Mouse (Mus musculus) liver, embryonic 16.5 days (tissue): ENCODE data around the gene Amdhd2. TPM values are rescaled to one million over a fixed set of nuclear protein-coding genes. Genes with fewer than 3 reads are reported as not detected.

Experiments used
- ATAC-seq: fragments of 200-750 bp; cut with Nextera tagmentation; 2 replicates; pipeline ENCODE4 v1.8.0; 2017; ENCODE audit warnings: low read depth, mild to moderate bottlenecking, moderate number of reproducible peaks, moderate library complexity
- H3K27ac ChIP-seq: fragments of 300-500 bp; sonication (generic); 2 replicates; pipeline ENCODE4 v1.5.1; 2014; ENCODE audit warnings: mild to moderate bottlenecking, low read length
- H3K27me3 ChIP-seq: fragments of 300-500 bp; sonication (generic); 2 replicates; pipeline ENCODE4 v1.6.1; 2014; ENCODE audit warnings: low read depth, low read length, mixed read lengths; ENCODE audit not compliant: control insufficient read depth, insufficient read depth
- H3K36me3 ChIP-seq: fragments of 300-500 bp; sonication (generic); 2 replicates; pipeline ENCODE4 v1.6.1; 2014; ENCODE audit warnings: mild to moderate bottlenecking; ENCODE audit not compliant: control insufficient read depth, insufficient read depth
- H3K4me1 ChIP-seq: fragments of 300-500 bp; sonication (generic); 2 replicates; pipeline ENCODE4 v1.6.1; 2014; ENCODE audit warnings: low read depth, low read length, mixed read lengths; ENCODE audit not compliant: control insufficient read depth
- H3K4me2 ChIP-seq: fragments of 300-500 bp; sonication (generic); 2 replicates; pipeline ENCODE4 v1.6.1; 2014; ENCODE audit warnings: low read depth, low read length, mixed read lengths
- H3K4me3 ChIP-seq: fragments of 300-500 bp; sonication (generic); 2 replicates; pipeline ENCODE4 v1.5.1; 2014; ENCODE audit warnings: low read depth, mild to moderate bottlenecking, low read length
- H3K9ac ChIP-seq: fragments of 300-500 bp; sonication (generic); 2 replicates; pipeline ENCODE4 v1.6.1; 2014; ENCODE audit warnings: low read depth, low read length
- H3K9me3 ChIP-seq: fragments of 300-500 bp; sonication (generic); replicated peaks from 2 replicates; pipeline ENCODE4 v1.6.1; 2016; ENCODE audit warnings: low read length; ENCODE audit not compliant: control insufficient read depth
- WGBS: fragments of 180-500 bp; shearing (Covaris S2); extraction: QIAGEN DNeasy Blood & Tissue Kit; methylation state at CpG from one replicate; pipeline ENCODE4 v1.1.7; 2014; ENCODE audit not compliant: insufficient replicate concordance; 5-methylcytosine and 5-hydroxymethylcytosine counted together
- polyA plus RNA-seq: library from polyadenylated mRNA; unstranded; fragments of >200 nt; fragmentation: Nextera tagmentation; extraction: Ambion mirVana; gene quantifications from 2 replicates; pipeline ENCODE4 v1.2.1, GENCODE M21; 2015

The Amdhd2 gene
- polyA plus RNA-seq: 20.7 and 25.0 TPM in 2 replicates

GRCm38 (mm10) chr17:24163176-24163962 is at the start of gene Amdhd2:
Amdhd2 (minus strand) TSS chr17:24163766.
- peak within 1 kb of the TSS; percentile 83 for H3K9ac ChIP-seq
- ATAC-seq: peak; percentile 85
- H3K4me2 ChIP-seq: peak within 1 kb of the TSS; percentile 98
- H3K27ac ChIP-seq: peak within 1 kb of the TSS; percentile 95
- WGBS: under 1% methylated on average over 47 of the region's 47 CpGs
- peaks cover 16% of the 10 kb centered on the region for H3K36me3 ChIP-seq
- peak within 1 kb of the TSS; percentile 77 for H3K4me3 ChIP-seq
- H3K27me3 ChIP-seq: no peaks in the 10 kb centered on the region
- peaks cover 41% of the 10 kb centered on the region for H3K4me1 ChIP-seq
- H3K9me3 ChIP-seq: no peaks in the 10 kb centered on the region

- Histone ChIP-seq H3K4me3 (no peak overlapping the region), H3K27ac (no peak overlapping the region), H3K4me2 (no peak overlapping the region), H3K36me3 (peaks cover 25% of the 10 kb centered on the region), H3K9ac (no peak overlapping the region), H3K9me3 (no peaks in the 10 kb centered on the region), H3K27me3 (peaks cover 18% of the 10 kb centered on the region), H3K4me1 (peaks cover 45% of the 10 kb centered on the region)
- 62% methylated on average over 6 of the region's 6 CpGs for WGBS
- no peak for ATAC-seq
These were observed 49.6 kb upstream of the Amdhd2 start for GRCm38 (mm10) chr17:24213186-24213585.

GRCm38 (mm10) chr17:24212441-24213018 is 49.0 kb upstream of the Amdhd2 start:
- H3K27me3 ChIP-seq: peaks cover 18% of the 10 kb centered on the region
- H3K4me3 ChIP-seq: peak overlapping the region; percentile 58
- no peak for ATAC-seq
- no peaks in the 10 kb centered on the region for H3K9me3 ChIP-seq
- peak overlapping the region; percentile 83 for H3K4me2 ChIP-seq
- peaks cover 24% of the 10 kb centered on the region for H3K36me3 ChIP-seq
- H3K9ac ChIP-seq: no peak overlapping the region; the same call in 1 of the 2 replicates
- H3K27ac ChIP-seq: no peak overlapping the region
- peaks cover 51% of the 10 kb centered on the region for H3K4me1 ChIP-seq
- WGBS: 32% methylated on average over 5 of the region's 5 CpGs

- Histone ChIP-seq H3K36me3 (peaks cover 18% of the 10 kb centered on the region), H3K4me1 (peaks cover 58% of the 10 kb centered on the region), H3K9ac (peak overlapping the region; percentile 69), H3K4me2 (peak overlapping the region; percentile 83), H3K4me3 (peak overlapping the region; percentile 58), H3K27ac (0 out of 2 replicates have a peak overlapping the region, but pooled peaks have one; percentile 14), H3K9me3 (no peaks in the 10 kb centered on the region), H3K27me3 (peaks cover 20% of the 10 kb centered on the region)
- ATAC-seq: no peak
- WGBS: 5% methylated on average over 37 of the region's 37 CpGs
These were observed 48.3 kb upstream of the Amdhd2 start for GRCm38 (mm10) chr17:24211631-24212440.

GRCm38 (mm10) chr17:24210591-24210990 is 47.0 kb upstream of the Amdhd2 start:
- WGBS: 65% methylated on average over 3 of the region's 3 CpGs
- Histone ChIP-seq H3K9me3 (no peaks in the 10 kb centered on the region), H3K9ac (no peak overlapping the region), H3K36me3 (peaks cover 6% of the 10 kb centered on the region), H3K4me2 (no peak overlapping the region), H3K27ac (no peak overlapping the region), H3K4me1 (peaks cover 71% of the 10 kb centered on the region), H3K27me3 (peaks cover 20% of the 10 kb centered on the region), H3K4me3 (no peak overlapping the region)
- ATAC-seq: no peak

- no peak for ATAC-seq
- no peaks in the 10 kb centered on the region for H3K36me3 ChIP-seq
- peaks cover 20% of the 10 kb centered on the region for H3K27me3 ChIP-seq
- H3K9me3 ChIP-seq: no peaks in the 10 kb centered on the region
- H3K4me1 ChIP-seq: peaks cover 74% of the 10 kb centered on the region
- H3K9ac ChIP-seq: peak overlapping the region; percentile 75
- H3K4me3 ChIP-seq: peak overlapping the region; percentile 58; the same call in 1 of the 2 replicates
- WGBS: 58% methylated on average over 3 of the region's 3 CpGs
- peak overlapping the region; percentile 100 for H3K4me2 ChIP-seq
- peak overlapping the region; percentile 97 for H3K27ac ChIP-seq
These were observed 46.3 kb upstream of the Amdhd2 start for GRCm38 (mm10) chr17:24209916-24210240.

GRCm38 (mm10) chr17:24209043-24209915 is 45.7 kb upstream of the Amdhd2 start, which contains the start of gene Ntn3:
Ntn3 (minus strand) TSS chr17:24209531.
- Histone ChIP-seq H3K4me3 (peak within 1 kb of the TSS; percentile 58), H3K36me3 (no peaks in the 10 kb centered on the region), H3K9ac (peak within 1 kb of the TSS; percentile 75), H3K4me2 (peak within 1 kb of the TSS; percentile 100), H3K4me1 (peaks cover 80% of the 10 kb centered on the region), H3K9me3 (no peaks in the 10 kb centered on the region), H3K27ac (peak within 1 kb of the TSS; percentile 97), H3K27me3 (peaks cover 20% of the 10 kb centered on the region)
- WGBS: 3% methylated on average over 39 of the region's 43 CpGs
- ATAC-seq: peak; percentile 85

GRCm38 (mm10) chr17:24208641-24209042 is 45.1 kb upstream of the Amdhd2 start:
- WGBS: 7% methylated on average over 29 of the region's 29 CpGs
- H3K4me1 ChIP-seq: peaks cover 85% of the 10 kb centered on the region
- ATAC-seq: peak; percentile 0

More at GRCm38 (mm10) chr17:24208641-24209042, 45.1 kb upstream of the Amdhd2 start:
- Histone ChIP-seq H3K27me3 (peaks cover 20% of the 10 kb centered on the region), H3K27ac (peak overlapping the region; percentile 97), H3K9me3 (no peaks in the 10 kb centered on the region), H3K4me3 (peak overlapping the region; percentile 58), H3K4me2 (peak overlapping the region; percentile 100), H3K9ac (peak overlapping the region; percentile 75), H3K36me3 (no peaks in the 10 kb centered on the region)
